Mouse (Mus musculus) cerebral cortex, adult 2 months (tissue): ENCODE data around the gene Tbr1.

Experiments
- WGBS: fragments of 180-500 bp; shearing (Covaris S2); methylation state at CpG from one replicate; pipeline ENCODE4 v1.1.7; 2018; 5-methylcytosine and 5-hydroxymethylcytosine counted together

The Tbr1 gene

GRCm38 (mm10) chr2:61813106-61813505 is 10.4 kb downstream of the Tbr1 start:
- 41% methylated on average over 6 of the region's 6 CpGs for WGBS

- WGBS = 32% methylated on average over 1 of the region's 1 CpGs
Measured at GRCm38 (mm10) chr2:61813521-61813920, 10.8 kb downstream of the Tbr1 start.

GRCm38 (mm10) chr2:61814548-61815473 is 12.1 kb downstream of the Tbr1 start:
- 6% methylated on average over 50 of the region's 50 CpGs for WGBS

- 17% methylated on average over 65 of the region's 66 CpGs for WGBS
Measured at GRCm38 (mm10) chr2:61815583-61816313, 13.0 kb downstream of the Tbr1 start.

- WGBS = 36% methylated on average over 1 of the region's 1 CpGs
Measured at GRCm38 (mm10) chr2:61818197-61818596, 15.5 kb downstream of the Tbr1 start.

- 83% methylated on average over 4 of the region's 4 CpGs for WGBS
Measured at GRCm38 (mm10) chr2:61820203-61820602, 17.5 kb downstream of the Tbr1 start.

- 85% methylated on average over 1 of the region's 1 CpGs for WGBS
Measured at GRCm38 (mm10) chr2:61823426-61824140, 20.9 kb downstream of the Tbr1 start.

GRCm38 (mm10) chr2:61837243-61837806 is 34.6 kb downstream of the Tbr1 start:
- WGBS = 54% methylated on average over 2 of the region's 2 CpGs
